Mouse (Mus musculus): ENCODE measurements at regions not wholly inside any gene's neighbourhood (a gene's known extent, or its start where the extent isn't known, plus 50 kb on each side); places are given as distances from the start of the nearest gene placed in this dataset.

DNA sequence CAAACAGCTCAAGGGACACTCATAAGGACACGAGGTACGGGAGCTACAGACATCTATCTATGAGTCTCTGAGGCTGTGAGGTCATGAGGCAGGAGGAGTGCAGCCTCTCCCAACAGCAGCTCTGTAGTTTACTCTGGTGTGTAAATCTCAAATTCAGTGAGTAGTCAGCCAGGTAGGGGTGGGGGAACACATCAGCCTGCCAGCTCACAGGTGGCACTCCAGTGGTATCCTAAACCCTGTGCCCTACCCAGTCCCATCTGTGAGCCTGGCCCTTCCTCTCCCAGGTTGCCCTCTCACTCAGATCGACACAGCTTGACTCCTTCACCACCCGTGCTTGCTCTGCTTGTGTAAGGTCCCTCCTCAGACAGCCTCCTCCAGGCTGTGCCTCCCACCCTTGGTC, 202.2 kb downstream of the Sipa1l2 start:
- no peak for DNase-seq (ENCODE audit: low read depth, low spot score)

DNA sequence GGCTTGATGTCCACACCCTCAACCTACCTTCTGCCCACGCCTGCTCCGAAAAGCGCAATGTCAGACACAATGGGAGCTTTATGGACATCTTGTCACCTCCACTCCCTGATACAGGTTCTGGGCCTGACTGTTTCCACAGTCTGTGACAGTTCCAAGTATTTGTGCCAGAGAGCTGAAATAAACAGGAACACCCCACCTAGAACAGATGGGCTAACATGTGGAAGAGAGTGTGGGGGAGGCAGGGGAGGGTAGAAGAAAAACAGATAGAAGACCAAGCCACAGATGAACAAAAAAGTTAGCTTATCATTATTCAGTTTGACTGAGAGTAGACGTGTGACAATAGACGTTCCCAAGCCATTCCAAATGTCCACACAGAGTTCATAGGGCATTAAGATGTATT, 204.6 kb downstream of the Sipa1l2 start:
- no peak for DNase-seq (ENCODE audit: low read depth, low spot score)

DNA sequence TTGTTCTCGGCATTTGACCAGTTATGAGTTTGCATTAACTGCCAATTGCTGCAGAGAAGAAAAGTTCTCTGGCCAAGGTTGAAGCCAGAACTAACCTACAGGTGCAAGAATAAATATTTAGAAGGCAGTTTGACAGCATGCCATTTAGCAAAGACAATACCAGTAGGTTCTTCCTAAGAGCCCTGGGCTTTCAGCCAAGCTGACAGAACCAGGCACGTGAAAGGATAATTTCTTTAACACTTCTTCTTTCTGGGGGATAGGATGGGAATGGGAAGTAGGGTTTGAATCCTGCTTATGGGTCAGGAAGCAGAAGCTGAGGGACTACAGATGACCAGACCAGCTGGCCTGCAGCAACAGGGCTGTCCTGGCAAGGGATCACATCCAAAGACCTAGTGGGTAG, 210.2 kb downstream of the Sipa1l2 start:
- no peak for DNase-seq (ENCODE audit: low read depth, low spot score)

DNA sequence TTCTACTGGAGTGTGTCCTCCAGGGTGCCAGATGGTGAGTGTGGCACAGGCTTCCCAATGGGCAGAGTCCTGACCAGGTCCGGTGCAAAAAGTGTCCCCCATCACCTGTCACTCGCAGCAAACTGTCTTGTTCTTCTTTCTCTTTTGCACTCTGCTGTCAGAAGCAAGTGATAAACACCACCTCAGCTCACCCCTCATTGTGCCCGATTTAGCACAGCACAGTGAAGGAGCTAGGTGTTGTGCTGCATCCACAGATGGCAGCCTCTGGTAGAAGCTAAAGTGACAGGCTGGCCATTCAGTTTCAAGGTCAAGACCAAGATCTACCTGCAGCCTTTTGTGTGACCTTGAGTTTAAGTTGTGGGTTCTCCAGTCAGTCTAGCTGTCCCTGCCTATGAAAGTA, 211.8 kb downstream of the Sipa1l2 start:
- DNase-seq (ENCODE audit: low read depth, low spot score) = no peak

DNA sequence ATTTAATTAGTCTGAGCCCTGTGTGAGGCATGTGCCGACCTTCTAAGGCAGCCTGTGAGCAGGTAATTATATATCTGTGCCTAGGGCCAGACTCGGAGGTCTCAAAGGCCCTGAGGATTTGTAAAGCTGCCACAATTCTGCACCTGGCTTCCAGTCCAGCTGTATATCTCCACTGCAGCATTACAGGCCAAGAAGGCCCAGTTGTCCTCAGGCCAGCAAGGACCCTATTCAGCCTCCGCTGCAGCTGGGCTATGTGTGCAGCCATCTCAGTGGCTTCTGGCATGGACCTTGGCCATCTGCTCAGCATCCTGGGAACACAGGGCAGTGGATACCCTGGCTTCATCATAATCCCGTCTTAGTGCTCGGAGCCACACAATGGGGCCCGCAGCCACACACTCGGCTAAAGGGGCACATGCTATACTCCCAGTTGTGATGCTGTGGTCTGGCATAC, 214.5 kb downstream of the Sipa1l2 start:
- no peak for DNase-seq (ENCODE audit: low read depth, low spot score)

DNA sequence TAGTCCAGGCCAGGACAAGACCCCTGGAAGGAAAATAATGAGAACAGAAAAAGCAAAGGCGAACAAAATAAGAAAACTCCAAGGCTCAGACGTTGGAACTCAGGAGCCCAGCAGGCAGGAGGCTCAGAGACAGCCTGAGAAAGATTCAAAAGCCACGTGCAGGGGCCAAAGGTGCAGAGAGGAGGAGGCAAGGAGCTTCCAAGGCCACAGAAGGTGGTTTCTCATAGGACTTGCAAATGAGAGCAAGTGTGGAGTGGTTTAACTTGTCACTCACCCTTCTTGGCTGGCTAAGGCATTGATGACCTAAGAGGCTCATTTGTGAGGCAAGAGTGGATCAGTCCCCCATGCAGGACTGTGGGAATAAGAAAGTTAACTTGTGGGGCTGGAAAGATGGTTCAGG, 217.3 kb downstream of the Sipa1l2 start:
- DNase-seq (ENCODE audit: low read depth, low spot score) = no peak

DNA sequence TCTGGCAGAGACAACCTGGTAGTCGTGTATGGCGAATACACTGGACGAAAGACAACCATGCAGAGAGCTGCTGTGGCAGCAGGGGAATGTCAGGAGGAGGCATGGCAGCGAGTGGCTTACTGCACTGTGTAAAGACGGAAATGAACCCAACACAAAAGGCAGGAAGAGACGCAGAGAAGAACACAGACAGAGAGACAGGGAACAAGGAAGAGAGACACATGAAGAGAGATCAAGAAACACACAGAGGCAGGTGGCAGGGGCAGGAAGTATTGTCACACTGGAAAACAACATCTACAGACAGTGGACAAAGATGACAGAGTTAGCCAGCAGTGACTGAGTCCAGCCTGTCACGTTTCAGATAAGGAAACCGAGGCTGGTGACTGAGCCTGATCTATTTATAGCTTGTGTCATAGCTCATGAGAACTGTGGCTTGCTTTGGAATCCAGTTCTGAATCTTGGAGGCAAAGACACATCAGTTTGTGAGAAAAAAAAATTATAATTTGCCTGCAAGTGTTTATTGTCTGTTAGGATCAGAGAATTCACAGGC, 218.0 kb downstream of the Sipa1l2 start:
- DNase-seq (ENCODE audit: low read depth, low spot score) = no peak

DNA sequence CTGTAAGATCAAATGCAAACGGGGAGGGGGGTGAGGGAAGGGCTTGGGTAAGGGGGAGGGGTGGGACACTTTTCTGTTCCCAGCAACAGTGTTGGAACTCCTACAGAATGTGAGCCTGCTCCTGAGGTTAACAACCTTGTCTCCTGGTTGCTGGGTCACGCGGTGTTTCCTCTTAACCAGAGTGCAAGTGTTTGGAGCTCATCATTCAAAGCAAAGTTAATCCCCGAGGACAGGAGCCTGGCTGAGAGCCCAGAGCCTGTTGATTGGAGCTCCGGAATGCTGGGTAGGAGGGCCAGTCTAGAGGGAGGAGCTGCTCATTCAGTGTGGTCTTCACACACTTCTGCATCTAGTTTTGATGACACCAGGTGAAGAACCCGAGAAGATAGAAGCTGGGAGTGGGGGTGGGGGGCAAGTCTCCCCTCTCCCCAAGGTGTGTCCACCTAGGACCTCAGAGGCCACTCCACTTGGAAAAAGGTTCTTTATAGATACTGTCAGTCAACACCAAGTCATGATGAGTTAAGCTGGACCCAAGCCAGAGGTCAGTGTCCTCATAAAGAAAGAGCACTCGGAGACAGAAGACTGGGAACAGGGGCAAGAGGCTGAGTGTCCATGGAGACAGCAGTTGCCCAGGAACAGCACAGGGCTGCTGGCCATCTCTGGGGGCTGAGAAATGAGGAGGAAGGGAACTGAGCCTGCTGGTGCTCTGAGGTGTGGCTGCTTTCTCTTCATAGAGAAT, 220.2 kb downstream of the Sipa1l2 start:
- no peak for DNase-seq (ENCODE audit: low read depth, low spot score)

DNA sequence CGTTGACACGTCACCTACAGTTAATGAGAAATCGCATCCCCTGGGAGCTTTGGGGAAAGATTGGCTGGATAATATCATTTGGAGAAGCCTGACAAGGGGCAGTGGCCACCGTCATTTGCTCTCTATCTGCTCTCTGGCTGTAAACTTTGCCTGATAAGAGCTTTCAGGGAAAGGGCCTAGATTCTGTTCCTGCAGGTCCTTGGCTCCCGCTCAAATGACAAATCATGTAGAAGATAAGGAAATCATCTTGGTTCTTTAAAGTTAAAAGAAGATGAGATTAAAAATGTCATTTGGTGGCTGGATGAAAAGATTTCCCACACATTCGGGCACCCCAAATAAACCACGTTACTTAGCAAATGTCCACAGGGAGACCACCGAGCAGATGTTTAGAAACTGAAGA, 223.4 kb downstream of the Sipa1l2 start:
- DNase-seq (ENCODE audit: low read depth, low spot score) = no peak

DNA sequence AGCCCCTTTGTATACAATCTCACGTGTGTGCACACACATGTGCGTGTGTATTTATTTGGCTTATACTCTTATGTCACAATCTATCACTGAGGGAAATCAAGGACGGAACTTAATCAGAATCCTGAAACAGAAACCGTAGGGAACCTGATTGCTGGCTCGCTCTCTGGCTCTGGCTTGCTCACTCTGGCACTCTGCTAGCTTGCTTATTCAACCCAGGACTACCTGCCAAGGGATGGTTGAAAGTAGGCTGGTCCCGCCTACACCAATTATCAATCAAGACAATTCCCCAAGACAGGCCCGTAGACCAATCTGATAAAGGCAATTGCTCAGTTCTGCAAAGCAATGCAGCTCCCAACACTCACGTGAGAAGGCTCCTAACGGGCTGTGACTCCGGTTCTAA, 224.0 kb downstream of the Sipa1l2 start:
- DNase-seq (ENCODE audit: low read depth, low spot score) = no peak

DNA sequence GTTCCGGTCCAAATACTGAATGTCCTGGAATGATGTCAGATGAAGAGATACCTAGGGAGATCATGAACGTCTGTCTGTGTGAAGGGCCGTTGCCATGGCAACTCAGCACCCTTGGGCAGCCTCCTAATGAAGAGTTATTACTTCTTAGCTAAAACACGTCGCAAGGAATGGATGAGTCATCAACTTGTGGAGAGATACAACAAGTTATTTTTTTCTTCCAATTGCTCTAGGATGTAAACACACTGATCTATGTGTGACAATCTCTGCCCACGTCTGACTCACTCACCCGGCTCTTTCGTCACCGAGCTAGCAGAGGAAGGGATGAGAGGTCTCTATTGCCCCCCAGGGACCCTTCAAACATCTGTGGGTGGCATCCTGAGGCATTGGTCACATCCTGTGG, 225.7 kb downstream of the Sipa1l2 start:
- no peak for DNase-seq (ENCODE audit: low read depth, low spot score)

DNA sequence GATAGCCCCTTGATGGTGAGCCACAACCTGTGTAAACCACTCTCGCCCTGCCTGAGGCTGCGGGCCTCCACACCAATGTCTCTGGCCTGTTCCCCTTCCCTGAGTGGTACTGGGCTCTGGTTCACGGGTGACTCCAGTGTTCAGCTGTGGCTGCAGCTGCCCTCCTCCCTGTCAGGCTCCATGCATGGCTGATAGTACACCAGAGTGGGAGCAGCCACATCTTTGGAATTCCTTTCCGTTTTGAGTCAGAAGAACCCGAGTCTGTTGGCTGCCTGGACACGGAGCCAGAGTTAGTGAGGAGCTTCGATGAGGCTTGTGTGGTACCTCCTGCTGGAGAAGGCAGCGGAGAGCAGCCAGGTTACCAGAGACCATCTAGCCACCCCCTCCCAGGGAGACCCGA, 227.1 kb downstream of the Sipa1l2 start:
- peak; percentile 29 for DNase-seq (ENCODE audit: low read depth, low spot score)

DNA sequence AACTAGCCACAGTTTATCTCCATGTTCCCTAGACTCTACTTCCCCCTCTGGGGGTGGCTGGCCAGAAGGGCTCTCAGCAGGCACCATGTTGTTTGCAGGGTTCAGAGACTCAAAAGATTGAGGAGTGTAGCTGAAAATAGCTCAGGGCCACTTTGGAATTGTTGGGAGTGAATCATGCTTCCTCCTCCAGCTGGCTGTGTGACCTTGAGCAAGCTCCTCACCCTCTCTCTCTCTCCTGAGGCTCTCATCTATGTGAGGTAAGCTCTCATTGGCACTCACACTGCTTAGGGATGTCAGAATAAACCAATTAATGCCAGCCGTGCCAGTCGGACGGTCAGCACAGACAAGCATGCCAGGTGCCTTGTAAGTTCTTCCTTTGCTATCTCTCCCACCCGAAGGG, 228.0 kb downstream of the Sipa1l2 start:
- DNase-seq (ENCODE audit: low read depth, low spot score) = no peak

DNA sequence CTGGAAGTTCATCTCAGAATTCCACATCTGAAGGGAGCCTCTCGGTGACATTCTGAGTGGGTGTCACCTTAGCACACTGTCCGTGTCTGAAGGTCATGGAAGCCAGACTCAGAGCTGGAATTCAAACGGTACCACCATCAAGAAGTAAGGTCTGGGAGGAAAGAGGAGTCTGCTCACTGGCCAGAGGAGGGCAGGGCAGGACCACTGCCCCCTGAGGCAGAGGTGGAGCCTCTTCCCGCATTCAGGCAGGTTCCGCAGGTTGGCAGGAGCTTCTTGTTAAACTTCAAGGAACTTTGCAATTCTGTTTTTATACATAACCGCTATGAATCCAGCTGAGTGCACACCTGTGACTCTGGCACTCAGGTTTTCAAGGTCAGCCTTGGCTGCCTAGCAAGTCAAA, 231.4 kb downstream of the Sipa1l2 start:
- peak; percentile 62 for DNase-seq (ENCODE audit: low read depth, low spot score)

DNA sequence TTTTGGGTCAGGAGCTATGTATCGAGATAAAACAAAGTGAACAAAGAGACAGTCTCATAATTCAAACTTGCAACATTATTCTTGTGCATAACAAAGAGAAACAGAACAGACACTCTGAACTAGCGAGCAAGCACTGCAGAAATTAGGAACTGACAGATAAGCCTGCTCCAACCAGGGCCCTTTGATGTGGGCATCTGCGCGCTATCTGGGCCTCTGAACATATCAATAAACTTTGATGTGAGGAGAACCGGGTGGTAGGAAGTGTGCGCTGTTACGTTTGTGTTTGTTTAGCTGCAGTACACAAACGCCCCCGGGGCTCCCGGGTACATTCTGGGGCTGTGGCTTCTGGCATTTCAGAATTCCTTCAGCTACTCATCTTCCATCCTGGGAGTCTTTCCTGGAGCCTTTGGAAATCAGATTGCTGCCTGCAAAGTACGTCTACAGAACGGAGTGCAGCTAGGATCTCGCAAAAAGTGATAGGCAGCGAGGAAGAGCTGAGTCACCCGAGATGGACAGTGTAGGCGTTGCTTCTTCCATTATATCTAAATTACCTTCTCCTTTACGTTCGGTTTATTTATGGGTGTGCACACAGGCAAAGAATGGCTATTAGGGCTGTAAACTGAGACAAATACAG, 232.0 kb downstream of the Sipa1l2 start:
- no peak for DNase-seq (ENCODE audit: low read depth, low spot score)

DNA sequence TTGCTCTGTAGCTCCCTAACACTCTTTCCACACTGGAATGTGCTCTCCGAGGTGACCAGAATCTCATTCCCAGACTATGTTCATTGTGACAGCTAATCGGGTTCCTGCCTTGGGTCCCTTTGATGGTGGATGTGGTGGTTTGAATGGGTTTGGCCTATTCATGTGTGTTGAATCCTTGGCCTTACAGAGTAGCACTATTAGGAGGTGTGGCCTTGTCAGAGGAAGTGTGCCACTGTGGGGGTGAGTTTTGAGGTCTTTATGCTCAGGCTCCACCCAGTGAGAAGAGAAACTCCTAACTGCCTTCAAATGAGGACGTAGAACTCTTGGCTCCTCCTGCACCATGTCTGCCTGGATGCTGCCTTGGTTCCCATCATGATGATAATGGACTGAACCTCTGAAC, 232.8 kb downstream of the Sipa1l2 start:
- peak; percentile 33 for DNase-seq (ENCODE audit: low read depth, low spot score)

DNA sequence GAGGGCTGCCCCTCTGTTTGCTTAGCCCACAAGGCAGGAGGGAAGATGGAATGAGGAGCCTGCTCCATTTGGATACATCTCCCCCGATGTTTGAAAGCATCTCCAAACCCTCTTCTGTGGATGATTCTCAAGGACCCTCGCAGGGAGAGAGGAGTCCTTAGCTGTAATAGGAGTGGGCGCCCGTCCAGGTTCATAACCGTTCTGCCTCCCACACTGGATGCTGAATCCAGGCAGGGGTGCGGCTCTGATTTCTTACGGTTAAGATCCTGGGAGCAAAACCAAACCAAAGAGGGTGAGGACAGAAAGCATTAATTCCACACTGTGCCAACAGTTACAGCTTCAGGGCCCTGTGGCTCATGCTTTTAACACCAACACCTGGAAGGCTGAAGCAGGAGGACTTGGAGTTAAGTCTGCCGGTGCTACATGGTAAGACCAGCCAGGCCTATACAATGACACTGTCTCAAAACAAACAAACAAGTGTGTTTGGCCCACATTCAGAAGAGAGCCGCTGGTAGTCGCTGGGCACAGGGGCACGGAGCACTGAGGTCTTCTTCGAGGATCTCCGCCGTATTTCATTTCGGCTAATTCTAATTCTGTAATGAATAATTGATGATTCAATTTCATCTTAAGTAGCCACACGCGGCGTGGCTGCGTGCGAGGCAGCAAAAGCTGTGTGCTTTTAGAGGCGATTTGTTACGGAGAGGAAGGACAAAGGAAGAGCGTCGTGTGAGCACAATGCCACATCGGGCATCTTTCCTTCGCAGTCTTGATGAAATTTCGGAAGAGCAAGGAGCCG, 233.8 kb downstream of the Sipa1l2 start:
- DNase-seq (ENCODE audit: low read depth, low spot score) = no peak

DNA sequence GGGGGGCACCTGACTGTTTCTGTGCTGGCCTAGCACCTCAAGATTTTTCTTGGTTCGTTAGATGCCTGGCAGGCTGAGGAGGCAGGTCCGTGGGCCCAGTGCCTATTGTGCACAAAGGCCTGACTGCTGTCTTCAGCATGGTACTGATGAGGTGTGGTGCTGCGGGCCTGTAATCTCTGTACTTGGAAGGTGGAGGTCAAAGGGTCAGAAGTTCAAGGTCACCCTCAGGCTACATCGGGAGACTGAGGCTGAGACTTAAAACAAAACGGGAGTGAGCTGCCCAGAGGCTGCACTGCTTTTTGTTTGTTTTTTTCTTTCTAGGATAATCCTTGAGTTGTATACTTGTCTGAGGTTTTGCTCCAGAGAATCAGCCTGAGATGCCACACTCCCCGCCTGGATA, 234.4 kb downstream of the Sipa1l2 start:
- peak; percentile 54 for DNase-seq (ENCODE audit: low read depth, low spot score)

DNA sequence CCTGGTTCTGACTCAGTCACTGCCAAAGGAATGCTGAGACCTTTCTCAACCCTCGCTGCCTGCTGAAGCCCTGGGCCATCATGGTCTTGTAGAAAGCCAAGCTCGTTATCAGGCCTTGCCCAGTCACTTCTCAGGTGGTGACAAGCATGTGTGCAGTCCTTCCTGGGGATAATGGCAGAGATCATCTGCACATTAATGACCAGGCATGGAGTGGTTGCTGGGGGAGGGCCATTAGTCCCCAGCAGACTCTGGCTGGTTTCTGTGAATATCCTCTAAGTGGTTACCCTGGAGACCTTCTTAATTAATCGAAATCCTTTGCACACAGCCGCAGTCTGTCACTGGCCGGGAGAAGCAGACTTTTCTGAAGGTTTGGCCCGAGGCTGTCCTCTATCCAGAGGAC, 239.0 kb downstream of the Sipa1l2 start:
- DNase-seq (ENCODE audit: low read depth, low spot score) = no peak

DNA sequence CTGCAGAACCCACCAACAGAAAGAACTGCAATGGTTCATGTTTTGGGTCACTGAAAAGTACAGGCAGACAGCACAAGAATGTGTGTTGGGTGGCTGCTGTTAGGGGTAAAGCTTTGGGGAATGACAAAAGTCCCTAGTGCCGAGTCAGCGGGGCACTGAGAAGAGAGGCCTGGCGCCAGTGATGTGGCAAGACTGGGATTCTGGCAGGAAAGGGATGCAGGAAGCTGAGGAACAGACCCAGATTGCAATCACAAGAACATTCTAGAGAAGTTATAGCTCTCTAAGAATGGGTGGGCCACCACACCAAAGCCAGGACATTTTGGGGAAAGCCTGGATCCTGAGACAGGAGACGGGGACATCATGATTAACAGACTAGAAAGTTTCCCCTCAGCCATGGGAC, 241.0 kb downstream of the Sipa1l2 start:
- no peak for DNase-seq (ENCODE audit: low read depth, low spot score)

DNA sequence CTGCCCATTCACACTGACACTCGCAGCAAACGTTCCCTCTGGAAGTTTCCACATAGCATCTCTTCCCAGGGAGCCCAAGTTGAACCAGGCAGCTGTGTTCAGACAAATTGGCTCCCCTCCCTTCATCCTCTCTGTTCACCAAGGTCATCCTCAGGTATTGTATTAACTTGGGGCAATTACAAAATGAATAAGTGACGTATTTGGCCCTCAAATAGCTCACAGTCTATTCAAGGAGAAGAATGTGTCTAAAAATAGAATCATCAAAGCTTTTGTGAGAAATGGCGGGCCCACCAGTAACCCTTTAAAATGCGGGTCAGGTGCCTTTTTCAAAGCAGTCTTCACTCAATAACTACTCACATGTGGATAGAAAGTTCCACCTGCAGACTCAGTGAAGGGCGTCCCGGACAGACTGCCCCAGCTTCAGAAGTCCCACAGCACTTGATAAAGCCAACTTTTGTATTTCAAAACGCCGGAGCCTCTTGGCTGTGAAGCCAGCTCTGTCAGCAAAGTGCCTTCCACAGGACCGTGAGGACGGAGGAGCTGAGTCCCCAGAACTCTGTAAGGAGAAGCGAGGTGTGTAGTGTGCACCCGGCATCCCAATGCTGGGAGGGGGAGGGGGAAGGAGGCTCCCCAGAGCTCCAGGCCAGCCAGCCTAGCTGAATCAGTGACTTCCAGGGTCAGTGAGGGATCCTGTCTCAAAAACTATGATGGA, 241.9 kb downstream of the Sipa1l2 start:
- DNase-seq (ENCODE audit: low read depth, low spot score) = peak; percentile 80

DNA sequence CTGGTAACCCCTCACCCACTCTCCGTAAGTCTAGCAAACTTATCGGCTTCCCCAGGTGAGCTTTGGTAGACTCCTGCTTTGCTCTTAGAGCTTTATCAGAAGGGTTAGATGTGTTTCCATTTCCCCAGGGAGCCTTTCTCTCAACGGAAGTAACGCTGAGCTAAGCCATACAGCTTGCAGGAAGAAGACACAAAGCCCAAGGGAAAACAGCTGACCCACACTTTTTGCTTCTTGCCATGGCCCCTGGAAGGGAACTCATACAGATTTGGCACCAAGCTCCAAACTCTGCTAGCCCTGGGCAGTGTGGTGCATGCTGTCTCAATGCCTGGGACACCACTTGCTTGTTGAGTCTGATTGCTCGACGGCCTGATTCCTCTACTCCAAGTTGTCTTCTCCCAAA, 242.6 kb downstream of the Sipa1l2 start:
- DNase-seq (ENCODE audit: low read depth, low spot score) = peak; percentile 26

Measured in ZHBTc4 (cell line).